Mouse (Mus musculus) midbrain, postnatal 0 days (tissue): ENCODE results near the gene Card14. TPM values are rescaled to one million over a fixed set of nuclear protein-coding genes. Genes with fewer than 3 reads are reported as not detected.

Source experiments
- ATAC-seq: fragments of 200-750 bp; cut with Nextera tagmentation; 2 replicates; pipeline ENCODE4 v1.8.0; 2017; ENCODE audit warnings: moderate number of reproducible peaks, mild to moderate bottlenecking, moderate TSS enrichment, moderate library complexity; ENCODE audit not compliant: low FRiP score
- DNase-seq: peaks from one replicate; pipeline ENCODE4 v3.0.0-alpha.2; 2015; ENCODE audit warnings: low spot score
- H3K27ac ChIP-seq: fragments of 300-500 bp; sonication (generic); 2 replicates; pipeline ENCODE4 v1.5.1; 2014; ENCODE audit warnings: low read depth, mild to moderate bottlenecking, low read length, mixed read lengths
- H3K27me3 ChIP-seq: fragments of 300-500 bp; sonication (generic); 2 replicates; pipeline ENCODE4 v1.6.1; 2014; ENCODE audit warnings: low read length, control low read depth, mixed read lengths; ENCODE audit not compliant: insufficient read depth
- H3K36me3 ChIP-seq: fragments of 300-500 bp; sonication (generic); 2 replicates; pipeline ENCODE4 v1.6.1; 2014; ENCODE audit warnings: low read length, control low read depth, mixed read lengths; ENCODE audit not compliant: insufficient read depth
- H3K4me1 ChIP-seq: fragments of 300-500 bp; sonication (generic); 2 replicates; pipeline ENCODE4 v1.6.1; 2014; ENCODE audit warnings: mild to moderate bottlenecking, control low read depth, antibody characterized with exemption, low read length, mixed read lengths; ENCODE audit not compliant: insufficient read depth
- H3K4me2 ChIP-seq: fragments of 300-500 bp; sonication (generic); 2 replicates; pipeline ENCODE4 v1.6.1; 2014; ENCODE audit warnings: low read depth, mild to moderate bottlenecking, low read length, mixed read lengths; ENCODE audit not compliant: poor library complexity, severe bottlenecking
- H3K4me3 ChIP-seq: fragments of 300-500 bp; sonication (generic); 2 replicates; pipeline ENCODE4 v1.5.1; 2014; ENCODE audit warnings: low read depth, mild to moderate bottlenecking, low read length, moderate library complexity
- H3K9ac ChIP-seq: fragments of 300-500 bp; sonication (generic); replicated peaks from 2 replicates; pipeline ENCODE4 v1.6.1; 2014; ENCODE audit warnings: mild to moderate bottlenecking, low read length, moderate library complexity, mixed read lengths; ENCODE audit not compliant: poor library complexity, severe bottlenecking
- H3K9me3 ChIP-seq: fragments of 300-500 bp; sonication (generic); 2 replicates; pipeline ENCODE4 v1.6.1; 2016; ENCODE audit warnings: low read length, control low read depth
- CTCF ChIP-seq: IDR thresholded peaks from 2 replicates; pipeline ENCODE4 v1.5.1; 2016; ENCODE audit warnings: antibody characterized with exemption, mild to moderate bottlenecking
- WGBS: fragments of 180-500 bp; shearing (Covaris S2); extraction: QIAGEN DNeasy Blood & Tissue Kit; methylation state at CpG from one replicate; pipeline ENCODE4 v1.1.7; 2014; 5-methylcytosine and 5-hydroxymethylcytosine counted together
- polyA plus RNA-seq: library from polyadenylated mRNA; unstranded; fragments of >200 nt; fragmentation: Nextera tagmentation; extraction: Ambion mirVana; gene quantifications from 2 replicates; pipeline ENCODE4 v1.2.1, GENCODE M21; 2015
- total RNA-seq: library from RNA; depleted of rRNA; stranded (reverse); fragments of >200 nt; gene quantifications from 2 replicates; pipeline ENCODE4 v1.2.3, GENCODE M21; 2014; rRNA removed

Gene Card14
- total RNA-seq = 0.77 and 1.8 TPM in 2 replicates
- polyA plus RNA-seq = 0.59 and 0.67 TPM in 2 replicates

- DNase-seq (no peak), ATAC-seq (no peak)
- H3K27ac ChIP-seq = no peak within 1 kb of the TSS
- no peaks in the 10 kb centered on the region for H3K9me3 ChIP-seq
- no peak within 1 kb of the TSS for H3K4me2 ChIP-seq
- no peaks in the 10 kb centered on the region; the same call in 1 of the 2 replicates for H3K27me3 ChIP-seq
- WGBS = 36% methylated on average over 1 of the region's 1 CpGs
- H3K36me3 ChIP-seq = no peaks in the 10 kb centered on the region
- no peaks in the 10 kb centered on the region for H3K4me1 ChIP-seq
- TF ChIP-seq CTCF = no peak
- no peak within 1 kb of the TSS for H3K9ac ChIP-seq
- no peak within 1 kb of the TSS for H3K4me3 ChIP-seq
These were observed at the start of gene Card14 for GRCm38 (mm10) chr11:119307658-119307867. TSS of gene Card14 (plus strand) at chr11:119307768.

- Histone ChIP-seq H3K27me3 (no peaks in the 10 kb centered on the region), H3K9ac (0 out of 2 replicates have a peak overlapping the region, but pooled peaks have one; percentile 5), H3K4me3 (no peak overlapping the region), H3K4me1 (no peaks in the 10 kb centered on the region), H3K9me3 (no peaks in the 10 kb centered on the region), H3K27ac (no peak overlapping the region), H3K36me3 (peaks cover 14% of the 10 kb centered on the region), H3K4me2 (peak overlapping the region; percentile 34)
- 83% methylated on average over 9 of the region's 9 CpGs for WGBS
- TF ChIP-seq CTCF = no peak
- DNase-seq (no peak), ATAC-seq (no peak)
These were observed 49.4 kb upstream of the Card14 start for GRCm38 (mm10) chr11:119258216-119258571.

DNA sequence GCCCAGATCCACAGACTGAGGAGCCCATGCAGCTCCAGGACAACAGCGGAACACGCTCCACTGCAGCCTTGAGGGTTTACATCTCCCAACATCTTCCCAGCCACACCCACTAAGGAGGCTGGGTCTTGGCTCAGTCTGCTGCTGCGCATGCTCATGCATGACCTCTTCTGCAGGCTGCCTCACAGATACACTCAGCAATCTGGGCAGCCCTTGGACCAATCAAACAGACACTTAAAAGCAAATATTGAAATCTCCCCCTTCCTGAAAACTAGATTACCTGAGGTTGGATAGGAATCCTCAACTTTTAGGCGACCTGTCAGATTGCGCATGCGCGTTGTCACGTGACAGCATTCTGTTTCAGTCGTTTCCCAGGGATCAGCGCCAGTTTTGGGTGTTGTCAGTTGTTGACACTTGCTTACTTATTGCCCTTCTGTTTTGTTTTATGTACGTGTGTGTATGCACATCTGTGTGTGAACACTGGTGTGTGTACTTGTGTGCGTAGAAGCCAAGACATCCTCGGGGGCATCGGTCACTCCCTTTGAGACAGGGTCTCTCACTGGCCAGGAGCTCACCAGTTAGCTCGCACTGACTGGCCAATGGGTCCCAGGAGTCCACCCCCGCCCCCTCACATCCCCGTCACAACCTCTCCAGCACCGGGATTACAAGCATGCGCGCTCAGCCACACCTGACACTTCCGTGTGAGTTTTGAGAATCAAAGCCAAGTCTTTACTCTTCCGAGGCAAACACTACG is 48.8 kb upstream of the Card14 start:
- no peak for TF ChIP-seq CTCF
- Histone ChIP-seq H3K9ac (no peak overlapping the region), H3K27me3 (no peaks in the 10 kb centered on the region), H3K9me3 (no peaks in the 10 kb centered on the region), H3K36me3 (peaks cover 15% of the 10 kb centered on the region), H3K27ac (peak overlapping the region; percentile 9; the same call in 1 of the 2 replicates), H3K4me1 (no peaks in the 10 kb centered on the region), H3K4me2 (peak overlapping the region; percentile 34), H3K4me3 (no peak overlapping the region)
- DNase-seq (peak; percentile 54), ATAC-seq (peak; percentile 73; the same call in 1 of the 2 replicates)
- WGBS = 63% methylated on average over 23 of the region's 23 CpGs

DNA sequence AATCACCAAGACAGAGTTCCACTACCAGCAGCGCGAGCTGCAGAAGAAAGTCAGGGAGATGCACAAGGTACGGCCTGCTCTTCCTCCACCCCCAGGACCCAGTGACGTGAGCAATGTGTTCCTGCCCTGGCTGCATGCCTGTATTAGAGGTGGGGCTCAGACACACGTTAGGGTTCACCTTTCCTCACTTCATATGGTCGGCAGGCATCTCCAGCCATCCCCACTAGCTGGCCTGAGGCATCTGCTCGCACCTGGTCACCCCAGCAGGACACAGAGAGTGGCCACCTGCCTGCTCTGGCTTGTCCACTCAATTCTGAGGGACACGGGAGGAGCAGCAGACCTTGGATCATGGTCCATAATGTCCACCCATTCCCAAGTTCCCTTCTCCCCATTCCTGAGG is 47.6 kb upstream of the Card14 start:
- no peaks in the 10 kb centered on the region for H3K4me1 ChIP-seq
- TF ChIP-seq CTCF = no peak
- H3K4me2 ChIP-seq = no peak overlapping the region
- ATAC-seq (no peak), DNase-seq (no peak)
- WGBS = 87% methylated on average over 8 of the region's 8 CpGs
- no peak overlapping the region for H3K9ac ChIP-seq
- H3K9me3 ChIP-seq = no peaks in the 10 kb centered on the region
- no peaks in the 10 kb centered on the region for H3K27me3 ChIP-seq
- H3K4me3 ChIP-seq = no peak overlapping the region
- no peak overlapping the region for H3K27ac ChIP-seq
- peaks cover 21% of the 10 kb centered on the region for H3K36me3 ChIP-seq

GRCm38 (mm10) chr11:119264413-119264812 is 43.2 kb upstream of the Card14 start:
- Histone ChIP-seq H3K27ac (no peak overlapping the region), H3K9ac (no peak overlapping the region), H3K36me3 (peaks cover 21% of the 10 kb centered on the region), H3K4me2 (no peak overlapping the region), H3K4me3 (no peak overlapping the region), H3K27me3 (no peaks in the 10 kb centered on the region), H3K9me3 (no peaks in the 10 kb centered on the region), H3K4me1 (peaks cover 7% of the 10 kb centered on the region)
- TF ChIP-seq CTCF = no peak
- DNase-seq (no peak), ATAC-seq (no peak)
- 96% methylated on average over 13 of the region's 13 CpGs for WGBS

- WGBS = 80% methylated on average over 7 of the region's 7 CpGs
- ATAC-seq = no peak
- no peak for DNase-seq
- Histone ChIP-seq H3K27me3 (no peaks in the 10 kb centered on the region), H3K4me1 (peaks cover 7% of the 10 kb centered on the region), H3K4me2 (no peak overlapping the region), H3K9me3 (no peaks in the 10 kb centered on the region), H3K27ac (no peak overlapping the region), H3K36me3 (peaks cover 25% of the 10 kb centered on the region), H3K4me3 (no peak overlapping the region), H3K9ac (no peak overlapping the region)
- 0 out of 2 replicates have a peak, but pooled peaks have one; percentile 9 for TF ChIP-seq CTCF
These were observed 41.8 kb upstream of the Card14 start for GRCm38 (mm10) chr11:119265811-119266210.
